Mouse (Mus musculus) monocyte, adult 59 days (primary cell): Measurements from ENCODE around the gene Ccdc61. TPM values are rescaled to one million over a fixed set of nuclear protein-coding genes. Genes with fewer than 3 reads are reported as not detected.

ENCODE experiments used
- total RNA-seq, 2 experiments: library from RNA; stranded (reverse); gene quantifications; one replicate each; pipeline ENCODE4 v1.2.4; 2023

Gene Ccdc61
- 10 to 100 TPM; 21.1 to 24.7 TPM for total RNA-seq

GRCm38 (mm10) chr7:18910241-18910831 is at the start of gene Ccdc61:
Ccdc61 (minus strand) TSS chr7:18910415.

GRCm38 (mm10) chr7:18925162-18925938 is 15.1 kb upstream of the Ccdc61 start, which contains the start of gene Nova2:
Nova2 (plus strand) TSS chr7:18925888.

GRCm38 (mm10) chr7:18871031-18871430 is 39.2 kb downstream of the Ccdc61 start, which contains the start of gene Pglyrp1:
Pglyrp1 (plus strand) TSS chr7:18871331.

Other genes with a start within 250 kb of the Ccdc61 start
- gene Psg20, start 224.2 kb downstream of the Ccdc61 start, total RNA-seq: not detected
- gene Psg22, start 192.3 kb downstream of the Ccdc61 start, total RNA-seq: not detected
- not detected for gene Psg19, start 111.9 kb downstream of the Ccdc61 start, total RNA-seq
- gene Psg17, start 88.8 kb downstream of the Ccdc61 start, total RNA-seq: not detected
- not detected for gene Mill2, start 70.4 kb downstream of the Ccdc61 start, total RNA-seq
- 100 to 1,000 TPM; 229 to 265 TPM for gene Pglyrp1, start 39.1 kb downstream of the Ccdc61 start, total RNA-seq
- under 1 TPM in 1 of 2 experiments, not detected in 1; 0.05 TPM for gene Nova2, start 15.5 kb upstream of the Ccdc61 start, total RNA-seq
- gene Nanos2, start 77.0 kb upstream of the Ccdc61 start, total RNA-seq: not detected
- 1 to 10 TPM in 1 of 2 experiments, under 1 TPM in 1; 0.79 to 1.0 TPM for gene Mypop, start 80.8 kb upstream of the Ccdc61 start, total RNA-seq
- 10 to 100 TPM; 16.4 to 17.3 TPM for gene Irf2bp1, start 93.6 kb upstream of the Ccdc61 start, total RNA-seq
- not detected for gene Foxa3, start 113.1 kb upstream of the Ccdc61 start, total RNA-seq
- gene Sympk, start 114.0 kb upstream of the Ccdc61 start, total RNA-seq: 10 to 100 TPM; 77.6 to 77.8 TPM
- gene Rsph6a, start 144.3 kb upstream of the Ccdc61 start, total RNA-seq: not detected
- gene Dmwd, start 165.8 kb upstream of the Ccdc61 start, total RNA-seq: 1 to 10 TPM; 2.5 to 5.0 TPM
- gene Dmpk, start 173.4 kb upstream of the Ccdc61 start, total RNA-seq: 10 to 100 TPM; 55.7 to 63.9 TPM
- gene Six5, start 184.2 kb upstream of the Ccdc61 start, total RNA-seq: under 1 TPM; 0.58 to 0.73 TPM
- not detected for gene Gm4969, start 208.0 kb upstream of the Ccdc61 start, total RNA-seq
- gene Fbxo46, start 209.4 kb upstream of the Ccdc61 start, total RNA-seq: 10 to 100 TPM; 15.2 to 15.6 TPM
- gene Qpctl, start 238.9 kb upstream of the Ccdc61 start, total RNA-seq: 1 to 10 TPM; 9.0 to 9.4 TPM
- gene Snrpd2, start 239.3 kb upstream of the Ccdc61 start, total RNA-seq: 10 to 100 TPM; 51.0 to 53.8 TPM